Mouse (Mus musculus): ENCODE results near the gene Hoxc4.

Hoxc4 gene

GRCm38 (mm10) chr15:103010847-103011555, 7.7 kb upstream of the Hoxc4 start:
- 4% methylated on average over 28 of the region's 28 CpGs for whole genome bisulfite sequencing

GRCm38 (mm10) chr15:103011928-103012486, 6.7 kb upstream of the Hoxc4 start:
- WGBS: 8% methylated on average over 26 of the region's 26 CpGs

- WGBS: 6% methylated on average over 17 of the region's 17 CpGs
Observed at GRCm38 (mm10) chr15:103013238-103013984, 5.3 kb upstream of the Hoxc4 start.

- 2% methylated on average over 51 of the region's 57 CpGs for WGBS
Observed at GRCm38 (mm10) chr15:103014166-103015008, 4.3 kb upstream of the Hoxc4 start.

- 6% methylated on average over 28 of the region's 28 CpGs for WGBS
Observed at GRCm38 (mm10) chr15:103015009-103015399, 3.7 kb upstream of the Hoxc4 start.

- 21% methylated on average over 19 of the region's 19 CpGs for WGBS
Observed at GRCm38 (mm10) chr15:103015406-103016166, 3.1 kb upstream of the Hoxc4 start.

GRCm38 (mm10) chr15:103020899-103021418, 2.2 kb downstream of the Hoxc4 start:
- WGBS: 3% methylated on average over 8 of the region's 8 CpGs

- 9% methylated on average over 8 of the region's 8 CpGs for WGBS
Observed at GRCm38 (mm10) chr15:103021544-103021943, 2.8 kb downstream of the Hoxc4 start.

GRCm38 (mm10) chr15:103024131-103024530, 5.4 kb downstream of the Hoxc4 start:
- WGBS: 10% methylated on average over 2 of the region's 2 CpGs

- WGBS: 3% methylated on average over 43 of the region's 43 CpGs
Observed at GRCm38 (mm10) chr15:103027266-103028235, 8.8 kb downstream of the Hoxc4 start.

- 13% methylated on average over 9 of the region's 9 CpGs for WGBS
Observed at GRCm38 (mm10) chr15:103028916-103029512, 10.3 kb downstream of the Hoxc4 start.

GRCm38 (mm10) chr15:103030142-103030541, 11.4 kb downstream of the Hoxc4 start:
- 5% methylated on average over 8 of the region's 8 CpGs for WGBS

- WGBS: 0% methylated on average over 3 of the region's 3 CpGs
Observed at GRCm38 (mm10) chr15:103032167-103032566, 13.4 kb downstream of the Hoxc4 start.

GRCm38 (mm10) chr15:103032646-103033575, 14.2 kb downstream of the Hoxc4 start:
- WGBS: 4% methylated on average over 26 of the region's 26 CpGs

GRCm38 (mm10) chr15:103034043-103034806, 15.5 kb downstream of the Hoxc4 start:
- WGBS: 2% methylated on average over 24 of the region's 24 CpGs

GRCm38 (mm10) chr15:103034807-103035547, 16.2 kb downstream of the Hoxc4 start:
- 3% methylated on average over 34 of the region's 34 CpGs for WGBS

GRCm38 (mm10) chr15:103035548-103035881, 16.8 kb downstream of the Hoxc4 start:
- 3% methylated on average over 14 of the region's 14 CpGs for WGBS

Data from cerebral cortex, adult 2 months (tissue).